Mouse (Mus musculus) urinary bladder, postnatal 10 days (tissue): ENCODE results near the gene Btnl4.
"Not testable (repeated sequence)": the region's sequence is repeated elsewhere in the genome, so short reads cannot be mapped to it uniquely, and the experiment has no call there.

Experiments used
- DNase-seq: peaks from one replicate; pipeline ENCODE4 v3.0.0; 2022; ENCODE audit warnings: low spot score

The Btnl4 gene

DNA sequence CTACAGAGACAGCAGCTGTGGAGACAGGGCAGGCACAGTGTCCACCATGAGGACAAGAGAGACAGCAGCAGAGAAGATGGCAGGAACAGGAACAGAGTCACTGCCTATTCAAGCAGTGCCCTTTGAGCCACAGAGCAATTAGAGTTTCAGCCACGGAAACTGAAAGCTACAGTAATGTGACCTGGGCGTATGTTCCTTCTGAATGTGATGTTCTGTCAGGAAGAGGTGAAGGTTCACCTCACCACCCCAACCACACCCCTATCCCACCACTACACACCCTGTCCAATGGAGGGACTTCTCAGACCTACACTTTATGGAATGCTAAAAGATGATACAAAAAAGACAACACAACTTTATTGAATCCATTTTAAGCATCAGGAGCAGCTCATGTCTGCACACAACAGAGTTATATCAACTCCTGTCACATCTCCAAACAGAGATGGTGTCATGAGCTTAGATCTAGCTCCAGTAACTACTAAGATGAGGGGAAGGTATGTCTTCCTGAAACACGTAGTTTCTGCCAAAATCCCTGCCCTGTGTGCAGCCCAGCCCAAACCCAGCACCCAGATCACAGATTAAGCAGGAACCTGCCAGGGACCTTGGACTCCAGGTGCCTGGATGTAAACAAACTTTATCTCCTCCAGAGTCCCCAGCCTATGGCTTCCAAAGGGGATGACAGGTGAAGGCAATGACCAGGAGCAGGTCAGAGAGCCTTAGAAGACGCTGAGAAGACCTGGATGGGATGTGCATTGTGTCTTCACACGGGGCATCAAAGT, at the start of gene Btnl4:
Gene Btnl4, minus strand, starts transcription at position 81 of the 776 bp plus-strand sequence.
- DNase-seq = not testable (repeated sequence)

DNA sequence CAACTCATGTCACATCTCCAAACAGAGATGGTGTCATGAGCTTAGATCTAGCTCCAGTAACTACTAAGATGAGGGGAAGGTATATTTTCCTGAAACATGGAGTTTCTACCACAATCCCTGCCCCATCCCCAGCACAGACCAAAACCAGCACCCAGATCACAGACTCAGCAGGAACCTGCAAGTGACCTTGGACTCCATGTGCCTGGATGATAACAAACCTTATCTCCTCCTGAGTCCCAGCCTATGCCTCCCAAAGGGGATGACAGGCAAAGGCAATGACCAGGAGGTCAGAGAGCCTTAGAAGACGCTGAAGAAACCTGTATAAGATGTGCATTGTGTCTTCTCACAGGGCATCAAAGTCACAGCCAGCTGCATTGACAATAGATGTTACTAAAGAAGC, 41.9 kb upstream of the Btnl4 start:
- no peak for DNase-seq

DNA sequence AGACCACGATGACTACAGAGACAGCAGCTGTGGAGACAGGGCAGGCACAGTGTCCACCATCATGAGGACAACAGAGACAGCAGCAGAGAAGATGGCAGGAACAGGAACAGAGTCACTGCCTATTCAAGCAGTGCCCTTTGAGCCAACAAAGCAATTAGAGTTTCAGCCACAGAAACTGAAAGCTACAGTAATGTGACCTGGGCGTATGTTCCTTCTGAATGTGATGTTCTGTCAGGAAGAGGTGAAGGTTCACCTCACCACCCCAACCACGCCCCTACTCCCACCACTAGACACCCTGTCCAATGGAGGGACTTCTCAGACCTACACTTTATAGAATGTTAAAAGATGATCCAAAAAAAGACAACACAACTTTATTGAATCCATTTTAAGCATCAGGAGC, 41.5 kb upstream of the Btnl4 start:
- DNase-seq = not testable (repeated sequence)

DNA sequence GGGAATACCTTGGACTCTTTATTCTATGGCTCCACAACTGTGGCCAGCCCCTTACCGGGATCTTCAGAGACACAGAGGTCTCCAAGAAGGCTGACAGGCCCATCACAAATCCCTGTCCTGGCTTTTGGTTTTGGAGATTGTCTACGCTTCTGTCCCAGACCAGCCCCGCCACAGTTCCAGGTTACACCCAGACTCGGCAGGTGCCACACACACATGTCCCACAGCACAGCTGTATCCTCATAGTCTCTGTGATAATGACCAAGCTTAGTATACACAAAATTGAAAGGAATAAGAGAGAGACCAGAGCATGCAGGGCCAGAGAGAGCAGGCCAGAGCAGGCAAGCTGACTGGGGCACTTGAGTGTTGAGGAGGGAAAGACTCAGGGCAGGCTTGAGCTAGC, 40.7 kb upstream of the Btnl4 start:
- no peak for DNase-seq

DNA sequence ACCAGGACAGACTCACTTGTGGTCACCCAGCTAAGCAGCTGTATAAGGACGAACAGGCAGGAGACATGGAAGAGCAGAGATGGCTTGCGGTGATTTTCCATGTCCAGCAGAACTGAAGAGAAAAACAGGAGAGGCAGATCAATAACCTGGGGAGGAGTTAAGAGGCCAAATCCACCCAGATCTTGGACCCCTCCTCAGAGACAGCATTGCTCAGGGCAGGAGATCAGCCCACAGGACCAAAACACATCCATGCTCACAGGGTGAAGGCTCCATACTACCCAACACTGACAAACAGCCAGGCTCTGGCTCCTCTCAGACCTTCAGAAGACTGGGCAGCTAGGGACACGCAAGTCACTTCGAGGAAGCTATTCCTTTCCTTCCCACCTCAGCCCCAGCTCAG, 40.1 kb upstream of the Btnl4 start, which contains the start of gene Btnl6:
Gene Btnl6, minus strand, starts transcription at position 101 of the 400 bp plus-strand sequence.
- no peak for DNase-seq

DNA sequence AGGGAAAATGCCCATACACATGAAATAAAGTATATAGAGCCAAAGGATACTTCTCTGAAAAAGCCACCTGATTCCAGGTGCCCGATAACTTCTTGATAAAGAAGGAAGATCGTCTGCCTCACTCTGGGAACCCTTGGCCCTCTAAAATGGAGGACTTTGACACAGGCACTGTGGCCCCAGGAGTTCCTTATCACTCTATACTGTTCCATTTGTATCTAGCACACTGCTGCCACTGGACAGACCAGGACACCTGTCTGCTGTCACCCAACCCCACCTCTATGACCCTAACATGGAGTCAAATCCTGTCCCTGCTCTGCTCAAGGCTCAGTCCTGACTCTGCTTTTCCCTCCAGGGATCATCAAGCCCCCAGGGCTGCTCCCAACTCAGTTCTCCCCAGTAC, 39.4 kb upstream of the Btnl4 start:
- no peak for DNase-seq

DNA sequence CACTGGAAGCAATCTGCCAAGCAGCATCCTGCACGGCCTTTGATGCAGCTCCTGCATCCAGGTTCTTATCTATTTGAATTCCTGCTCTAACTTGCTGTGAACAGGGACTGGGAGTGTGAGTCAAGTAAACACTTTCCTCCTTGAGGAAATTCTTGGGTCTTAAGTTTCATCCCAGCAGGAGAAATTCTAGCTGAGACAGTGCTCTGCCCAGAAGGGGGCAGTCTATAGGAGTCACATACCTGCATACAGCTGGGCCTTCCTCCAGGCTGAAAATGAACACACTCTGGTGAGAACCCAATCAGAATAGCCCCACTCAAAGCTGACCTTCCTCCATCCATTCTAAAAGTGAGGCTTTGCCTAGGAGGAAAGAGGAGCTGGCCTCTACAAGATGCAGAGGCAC, 34.6 kb upstream of the Btnl4 start:
- not testable (repeated sequence) for DNase-seq

DNA sequence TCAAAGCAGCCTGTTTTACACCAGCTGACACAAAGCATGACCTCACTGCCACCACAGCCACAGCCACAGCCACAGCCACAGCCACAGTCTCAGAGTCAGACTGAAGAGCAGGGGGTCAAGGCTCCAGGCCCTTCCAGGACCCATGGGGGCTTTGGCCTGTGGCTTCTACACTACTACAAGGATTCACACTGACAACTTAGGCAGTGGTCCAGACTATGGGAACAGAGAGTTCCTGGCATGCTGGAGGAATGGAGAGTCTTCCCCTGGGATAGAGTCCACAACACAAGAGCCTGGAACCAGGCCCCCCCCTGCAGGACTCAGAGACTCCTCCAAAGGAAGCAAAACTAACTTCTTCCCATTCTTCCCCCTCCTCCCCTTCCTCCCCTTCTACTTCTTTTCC, 30.5 kb upstream of the Btnl4 start:
- DNase-seq = no peak

DNA sequence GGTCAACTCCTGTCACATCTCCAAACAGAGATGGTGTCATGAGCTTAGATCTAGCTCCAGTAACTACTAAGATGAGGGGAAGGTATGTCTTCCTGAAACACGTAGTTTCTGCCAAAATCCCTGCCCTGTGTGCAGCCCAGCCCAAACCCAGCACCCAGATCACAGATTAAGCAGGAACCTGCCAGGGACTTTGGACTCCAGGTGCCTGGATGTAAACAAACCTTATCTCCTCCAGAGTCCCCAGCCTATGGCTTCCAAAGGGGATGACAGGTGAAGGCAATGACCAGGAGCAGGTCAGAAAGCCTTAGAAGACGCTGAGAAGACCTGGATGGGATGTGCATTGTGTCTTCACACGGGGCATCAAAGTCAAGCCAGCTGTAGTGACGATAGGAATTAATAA, 20.6 kb upstream of the Btnl4 start:
- not testable (repeated sequence) for DNase-seq

DNA sequence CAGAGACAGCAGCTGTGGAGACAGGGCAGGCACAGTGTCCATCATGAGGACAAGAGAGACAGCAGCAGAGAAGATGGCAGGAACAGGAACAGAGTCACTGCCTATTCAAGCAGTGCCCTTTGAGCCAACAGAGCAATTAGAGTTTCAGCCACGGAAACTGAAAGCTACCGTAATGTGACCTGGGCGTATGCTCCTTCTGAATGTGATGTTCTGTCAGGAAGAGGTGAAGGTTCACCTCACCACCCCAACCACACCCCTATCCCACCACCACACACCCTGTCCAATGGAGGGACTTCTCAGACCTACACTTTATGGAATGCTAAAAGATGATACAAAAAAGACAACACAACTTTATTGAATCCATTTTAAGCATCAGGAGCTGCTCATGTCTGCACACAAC, 20.2 kb upstream of the Btnl4 start:
- DNase-seq = not testable (repeated sequence)

DNA sequence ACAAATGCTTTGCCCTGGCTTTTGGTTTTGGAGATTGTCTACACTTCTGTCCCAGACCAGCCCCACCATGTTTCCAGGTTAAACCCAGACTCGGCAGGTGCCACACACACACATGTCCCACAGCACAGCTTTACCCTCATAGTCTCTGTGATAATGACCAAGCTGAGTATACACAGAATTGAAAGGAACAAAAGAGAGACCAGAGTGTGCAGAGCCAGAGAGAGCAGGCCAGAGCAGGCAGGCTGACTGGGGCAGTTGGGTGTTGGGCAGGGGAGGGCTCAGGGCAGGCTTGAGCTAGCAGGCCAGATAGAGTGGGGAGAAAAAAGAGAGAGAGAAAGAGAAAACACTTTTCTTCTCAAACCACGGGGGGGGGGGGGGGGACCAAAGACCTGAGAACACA, 19.4 kb upstream of the Btnl4 start:
- DNase-seq = no peak

DNA sequence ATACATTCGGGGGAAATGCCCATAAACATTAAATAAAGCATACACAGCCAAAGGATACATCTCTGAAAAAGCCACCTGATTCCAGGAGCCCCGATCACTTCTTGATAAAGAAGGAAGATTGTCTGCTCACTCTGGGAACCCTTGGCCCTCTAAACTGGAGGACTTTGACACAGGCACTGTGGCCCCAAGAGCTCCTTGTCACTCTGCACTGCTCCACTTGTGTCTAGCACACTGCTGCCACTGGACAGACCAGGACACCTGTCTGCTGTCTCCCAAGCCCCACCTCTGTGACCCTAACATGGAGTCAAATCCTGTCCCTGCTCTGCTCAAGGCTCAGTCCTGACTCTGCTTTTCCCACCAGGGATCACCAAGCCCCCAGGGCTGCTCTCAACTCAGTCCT, 18.0 kb upstream of the Btnl4 start:
- DNase-seq = not testable (repeated sequence)

DNA sequence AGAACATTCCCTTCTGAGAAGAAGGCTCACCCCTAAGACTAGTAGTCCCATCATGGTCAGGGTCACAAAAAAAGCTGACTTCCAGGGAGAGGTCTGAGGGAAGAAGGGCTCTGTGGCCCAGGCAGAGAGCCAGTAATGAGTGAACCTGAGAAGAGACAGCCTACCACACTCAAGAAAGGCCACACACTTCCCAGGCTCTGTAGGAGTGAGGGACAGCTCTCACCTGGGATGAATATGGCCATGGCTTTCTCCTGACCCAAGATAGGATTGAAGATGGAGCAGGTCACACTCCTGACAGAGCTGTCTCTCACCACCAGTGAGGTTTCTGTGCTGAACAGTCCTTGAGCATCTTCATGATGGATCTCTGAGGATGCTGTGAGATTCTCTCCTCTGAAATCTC, 15.7 kb upstream of the Btnl4 start:
- no peak for DNase-seq

DNA sequence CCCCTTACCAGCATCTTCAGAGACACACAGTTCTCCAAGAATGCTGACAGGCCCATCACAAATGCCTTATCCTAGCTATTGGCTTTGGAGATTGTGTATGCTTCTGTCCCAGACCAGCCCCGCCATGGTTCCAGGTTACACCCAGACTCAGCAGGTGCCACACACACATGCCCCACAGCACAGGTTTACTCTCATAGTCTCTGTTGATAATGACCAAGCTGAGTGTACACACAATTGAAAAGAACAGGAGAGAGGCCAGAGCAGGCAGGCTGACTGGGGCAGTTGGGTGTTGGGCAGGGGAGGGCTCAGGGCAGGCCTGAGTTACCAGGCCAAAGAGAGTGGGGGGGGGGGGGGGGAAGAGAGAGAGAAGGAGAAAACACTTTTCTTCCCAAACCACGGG, 691 bp downstream of the Btnl4 start:
- no peak for DNase-seq

DNA sequence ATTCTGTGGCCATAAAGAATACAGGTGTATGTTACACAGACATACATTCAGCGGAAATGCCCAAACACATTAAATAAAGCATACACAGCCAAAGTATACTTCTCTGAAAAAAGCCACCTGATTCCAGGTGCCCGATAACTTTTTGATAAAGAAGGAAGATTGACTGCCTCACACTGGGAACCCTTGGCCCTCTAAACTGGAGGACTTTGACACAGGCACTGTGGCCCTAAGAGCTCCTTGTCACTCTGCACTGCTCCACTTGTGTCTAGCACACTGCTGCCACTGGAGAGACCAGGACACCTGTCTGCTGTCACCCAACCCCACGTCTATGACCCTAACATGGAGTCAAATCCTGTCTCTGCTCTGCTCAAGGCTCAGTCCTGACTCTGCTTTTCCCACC, 2.1 kb downstream of the Btnl4 start:
- no peak for DNase-seq

DNA sequence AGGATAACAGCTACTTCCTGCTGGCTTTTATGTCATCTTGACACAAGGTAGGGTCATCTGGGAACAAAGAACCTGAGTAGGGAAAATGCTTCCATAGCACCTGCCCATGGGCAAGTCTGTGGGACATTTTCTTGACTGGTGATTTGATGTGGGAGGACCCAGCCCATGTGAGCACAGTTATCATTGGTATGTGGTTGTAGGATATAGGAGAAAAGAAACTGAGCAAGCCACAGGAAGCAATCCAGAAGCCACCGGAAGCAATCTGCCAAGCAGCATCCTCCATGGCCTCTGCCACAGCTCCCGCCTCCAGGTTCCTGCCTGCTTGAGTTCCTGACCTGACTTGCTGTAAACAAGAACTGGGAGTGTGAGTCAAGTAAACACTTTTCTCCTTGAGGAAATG, 6.6 kb downstream of the Btnl4 start:
- no peak for DNase-seq

DNA sequence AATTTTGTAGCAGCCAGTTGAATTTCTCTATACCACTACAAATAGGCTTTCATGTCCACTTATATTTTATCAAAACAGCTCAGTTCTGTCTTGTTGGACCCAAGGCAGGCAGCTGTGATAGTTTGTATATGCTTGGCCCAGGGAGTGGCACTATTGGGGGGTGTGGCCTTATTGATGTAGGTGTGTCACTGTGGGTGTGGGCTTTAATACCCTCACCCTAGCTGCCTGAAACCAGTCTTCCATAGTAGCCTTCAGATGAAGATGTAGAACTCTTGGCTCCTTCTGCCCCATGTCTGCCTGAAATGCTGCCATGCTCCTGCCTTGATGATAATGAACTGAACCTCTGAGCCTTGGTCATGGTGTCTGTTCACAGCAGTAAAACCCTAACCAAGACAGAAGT, 11.2 kb downstream of the Btnl4 start:
- DNase-seq = not testable (repeated sequence)

DNA sequence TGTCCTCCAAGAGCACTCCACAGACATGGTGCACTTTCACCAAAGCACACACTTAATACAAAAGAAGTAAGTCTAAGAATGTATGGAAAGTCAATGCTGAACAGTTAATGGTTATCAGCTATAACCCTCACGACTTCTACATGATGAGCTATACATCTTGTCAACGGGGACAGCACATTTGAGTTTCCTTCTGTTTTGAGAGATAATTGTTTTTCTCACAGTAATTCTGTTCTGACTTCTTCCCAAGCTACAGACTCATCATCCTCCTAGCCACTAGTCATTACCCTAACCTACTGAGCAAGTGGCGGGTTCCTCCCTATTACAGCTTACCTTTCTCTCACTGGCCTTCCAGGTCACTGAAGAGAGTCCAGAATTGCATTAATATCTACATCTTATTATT, 17.9 kb downstream of the Btnl4 start:
- DNase-seq = no peak

DNA sequence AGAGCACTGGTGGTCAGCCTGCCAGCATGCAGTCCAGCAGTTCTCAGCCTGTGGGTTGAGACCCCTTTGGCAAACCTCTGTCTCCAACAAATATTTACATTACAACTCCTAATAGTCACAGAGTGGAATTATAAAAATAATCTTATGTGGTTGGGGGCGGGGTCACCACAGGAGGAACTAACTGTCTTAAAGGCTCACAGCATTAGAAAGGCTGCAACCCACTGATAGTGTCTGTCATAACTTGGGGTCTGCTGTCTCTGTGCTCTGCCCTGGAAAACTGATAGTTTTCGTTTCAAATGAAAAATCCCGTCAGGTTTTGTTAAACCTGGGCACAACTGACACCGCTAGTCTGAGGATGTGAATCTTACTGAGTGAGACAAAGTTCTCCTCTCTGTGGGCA, 19.4 kb downstream of the Btnl4 start:
- no peak for DNase-seq

DNA sequence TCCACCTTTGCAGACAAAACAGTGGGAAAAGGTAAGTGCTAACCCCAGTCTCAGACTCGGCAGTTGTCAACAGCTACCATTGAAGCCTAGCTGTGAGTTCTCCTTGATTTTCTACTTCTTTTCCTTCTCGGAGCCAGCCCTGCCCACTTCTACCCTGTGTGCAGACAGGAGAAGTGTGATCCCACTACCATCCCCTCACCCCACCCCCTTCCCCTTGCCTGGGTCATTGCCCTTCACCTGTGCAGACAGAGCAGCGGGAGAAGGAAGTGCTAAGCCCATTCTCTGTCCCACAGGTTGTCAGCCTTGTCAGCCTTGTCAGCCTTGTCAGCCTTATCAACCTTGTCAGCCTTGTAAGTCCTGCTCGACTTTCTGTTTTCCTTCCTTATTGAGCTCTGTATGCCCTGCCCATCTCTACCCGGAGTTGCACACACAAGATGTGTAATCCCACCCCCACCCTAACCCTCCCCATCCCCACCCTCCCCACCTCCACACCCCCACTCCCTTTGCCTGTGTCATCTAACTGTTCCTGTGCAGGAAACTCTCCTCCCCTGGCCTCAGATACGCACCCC, 28.6 kb downstream of the Btnl4 start:
- no peak for DNase-seq

DNA sequence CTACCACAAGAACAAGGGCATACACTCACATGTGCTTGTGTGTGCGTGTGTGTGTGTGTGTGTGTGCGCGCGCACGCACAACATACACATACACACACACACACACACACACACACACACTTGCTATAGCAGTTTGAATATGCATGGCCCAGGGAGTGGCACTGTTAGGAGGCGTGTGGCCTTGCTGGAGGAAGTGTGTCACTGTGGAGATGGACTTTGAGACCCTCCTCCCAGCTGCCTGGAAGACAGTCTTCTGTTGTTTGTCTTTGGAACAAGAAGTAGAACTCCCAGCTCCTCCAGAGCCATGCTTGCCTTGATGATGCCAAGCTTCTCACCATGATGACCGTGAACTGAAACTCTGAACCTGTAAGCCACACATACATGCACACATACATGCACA, 35.1 kb downstream of the Btnl4 start:
- no peak for DNase-seq

DNA sequence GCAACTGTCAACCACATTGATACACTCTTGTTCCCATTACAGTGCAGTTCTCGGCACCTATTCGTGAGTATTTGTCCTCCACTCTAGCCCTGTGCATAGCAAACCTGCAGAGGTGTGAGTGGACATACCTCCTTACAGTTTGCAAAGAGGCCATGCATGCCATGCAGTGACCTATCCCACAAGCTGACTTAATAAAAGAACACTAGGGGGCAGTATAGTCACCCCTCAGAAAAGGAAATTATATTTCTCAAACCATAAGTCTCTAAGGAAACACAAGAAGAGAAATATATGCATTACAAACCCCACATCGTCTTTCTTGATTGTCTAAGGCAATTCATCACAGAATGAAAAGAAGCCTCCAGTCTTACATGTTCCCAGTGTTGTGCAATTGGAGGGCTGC, 37.3 kb downstream of the Btnl4 start:
- no peak for DNase-seq

DNA sequence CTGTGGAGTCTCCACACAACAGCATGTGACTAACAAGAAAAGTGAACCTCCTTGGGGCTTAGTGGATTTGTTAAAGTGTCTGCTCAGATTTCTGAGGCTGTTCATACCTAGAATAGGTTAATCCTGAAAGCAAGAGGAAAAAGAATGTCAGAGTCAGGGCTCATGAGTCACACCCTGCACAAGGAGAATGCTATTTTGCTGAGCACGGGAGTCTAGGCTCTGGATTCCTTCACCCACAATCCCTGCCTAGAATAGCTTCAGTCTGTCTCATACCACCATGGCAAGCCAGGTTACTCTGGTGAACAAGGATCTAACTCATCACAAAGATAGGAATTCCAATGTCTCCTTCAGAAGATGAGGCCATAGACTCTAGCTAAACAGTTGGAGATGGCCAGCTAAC, 38.5 kb downstream of the Btnl4 start:
- DNase-seq = no peak

DNA sequence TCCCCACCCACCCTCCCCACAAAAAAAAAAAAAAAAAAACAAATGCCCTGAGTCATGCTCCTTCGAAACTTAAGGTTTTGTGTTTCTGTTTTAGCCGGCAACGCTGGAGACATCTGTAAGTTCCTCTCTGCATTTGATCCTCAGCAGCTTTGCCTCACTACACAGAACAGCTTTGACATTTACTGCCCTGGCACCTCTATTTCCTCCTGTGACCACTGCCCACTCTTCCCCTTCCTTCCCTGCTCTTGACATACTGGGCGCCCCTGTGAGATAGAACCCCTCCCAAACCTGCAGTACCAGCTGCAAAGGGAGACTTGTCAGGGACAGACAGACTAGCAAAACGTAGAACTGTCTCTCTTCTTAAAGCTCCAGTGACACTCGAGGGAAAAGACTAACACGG, 39.5 kb downstream of the Btnl4 start:
- no peak for DNase-seq
